Mouse (Mus musculus) stomach, embryonic 16.5 days (tissue): ENCODE data around the gene Srgap2. TPM values are rescaled to one million over a fixed set of nuclear protein-coding genes. Genes with fewer than 3 reads are reported as not detected.
"Not testable (repeated sequence)": the region's sequence is repeated elsewhere in the genome, so short reads cannot be mapped to it uniquely, and the experiment has no call there.

ENCODE experiments used
- ATAC-seq: fragments of 200-750 bp; cut with Nextera tagmentation; 2 replicates; pipeline ENCODE4 v1.8.0; 2017; ENCODE audit warnings: moderate number of reproducible peaks, moderate TSS enrichment; ENCODE audit not compliant: insufficient read depth, low FRiP score
- H3K27ac ChIP-seq: fragments of 300-500 bp; sonication (generic); 2 replicates; pipeline ENCODE4 v1.5.1; 2014; ENCODE audit warnings: low read length
- H3K27me3 ChIP-seq: fragments of 300-500 bp; sonication (generic); 2 replicates; pipeline ENCODE4 v1.6.1; 2014; ENCODE audit warnings: low read length, control low read depth, mixed read lengths; ENCODE audit not compliant: control insufficient read depth, insufficient read depth
- H3K36me3 ChIP-seq: fragments of 300-500 bp; sonication (generic); 2 replicates; pipeline ENCODE4 v1.6.1; 2014; ENCODE audit warnings: low read length; ENCODE audit not compliant: control insufficient read depth, insufficient read depth
- H3K4me1 ChIP-seq: fragments of 300-500 bp; sonication (generic); 2 replicates; pipeline ENCODE4 v1.6.1; 2014; ENCODE audit warnings: low read length, control low read depth, mixed read lengths; ENCODE audit not compliant: control insufficient read depth, insufficient read depth
- H3K4me2 ChIP-seq: fragments of 300-500 bp; sonication (generic); 2 replicates; pipeline ENCODE4 v1.6.1; 2014; ENCODE audit warnings: low read depth, low read length, mixed read lengths
- H3K4me3 ChIP-seq: fragments of 300-500 bp; sonication (generic); replicated peaks from 2 replicates; pipeline ENCODE4 v1.5.1; 2014; ENCODE audit warnings: mild to moderate bottlenecking, low read length
- H3K9ac ChIP-seq: fragments of 300-500 bp; sonication (generic); 2 replicates; pipeline ENCODE4 v1.6.1; 2014; ENCODE audit warnings: low read length
- H3K9me3 ChIP-seq: fragments of 300-500 bp; sonication (generic); replicated peaks from 2 replicates; pipeline ENCODE4 v1.6.1; 2016; ENCODE audit warnings: low read length, control low read depth; ENCODE audit not compliant: control insufficient read depth
- WGBS: fragments of 180-500 bp; shearing (Covaris S2); extraction: QIAGEN DNeasy Blood & Tissue Kit; methylation state at CpG from one replicate; pipeline ENCODE4 v1.1.7; 2014; 5-methylcytosine and 5-hydroxymethylcytosine counted together
- polyA plus RNA-seq: library from polyadenylated mRNA; unstranded; fragments of >200 nt; fragmentation: Nextera tagmentation; extraction: Ambion mirVana; gene quantifications from 2 replicates; pipeline ENCODE4 v1.2.1, GENCODE M21; 2015

Gene Srgap2
- polyA plus RNA-seq, 1 experiment from 2014 or later: 14.2 TPM

GRCm38 (mm10) chr1:131269797-131270578, 257.2 kb downstream of the Srgap2 start:
- H3K9me3 ChIP-seq: no peaks in the 10 kb centered on the region
- no peaks in the 10 kb centered on the region for H3K27me3 ChIP-seq
- no peak overlapping the region for H3K9ac ChIP-seq
- no peaks in the 10 kb centered on the region for H3K36me3 ChIP-seq
- peak; percentile 6; the same call in 1 of the 2 replicates for ATAC-seq
- 40% methylated on average over 22 of the region's 22 CpGs for WGBS
- no peak overlapping the region for H3K27ac ChIP-seq
- no peak overlapping the region for H3K4me2 ChIP-seq
- H3K4me3 ChIP-seq: no peak overlapping the region
- peaks cover 6% of the 10 kb centered on the region; the same call in 1 of the 2 replicates for H3K4me1 ChIP-seq

GRCm38 (mm10) chr1:131268776-131269175, 258.4 kb downstream of the Srgap2 start:
- Histone ChIP-seq H3K36me3 (no peaks in the 10 kb centered on the region), H3K9ac (no peak overlapping the region), H3K4me3 (no peak overlapping the region), H3K4me1 (no peaks in the 10 kb centered on the region), H3K9me3 (no peaks in the 10 kb centered on the region), H3K27me3 (no peaks in the 10 kb centered on the region), H3K4me2 (no peak overlapping the region), H3K27ac (no peak overlapping the region)
- no peak for ATAC-seq
- 82% methylated on average over 10 of the region's 10 CpGs for WGBS

GRCm38 (mm10) chr1:131263905-131264304, 263.2 kb downstream of the Srgap2 start:
- no peak for ATAC-seq
- Histone ChIP-seq H3K36me3 (no peaks in the 10 kb centered on the region), H3K27me3 (no peaks in the 10 kb centered on the region), H3K9ac (no peak overlapping the region), H3K4me1 (no peaks in the 10 kb centered on the region), H3K27ac (no peak overlapping the region), H3K4me2 (no peak overlapping the region), H3K4me3 (no peak overlapping the region), H3K9me3 (no peaks in the 10 kb centered on the region)
- 65% methylated on average over 12 of the region's 12 CpGs for WGBS

- H3K36me3 ChIP-seq: no peaks in the 10 kb centered on the region
- WGBS: 28% methylated on average over 10 of the region's 10 CpGs
These were observed 266.9 kb downstream of the Srgap2 start for GRCm38 (mm10) chr1:131260309-131260656.

GRCm38 (mm10) chr1:131259632-131260308, 267.4 kb downstream of the Srgap2 start:
- Histone ChIP-seq H3K9ac (no peak overlapping the region), H3K27me3 (no peaks in the 10 kb centered on the region), H3K4me3 (no peak overlapping the region), H3K36me3 (no peaks in the 10 kb centered on the region), H3K9me3 (no peaks in the 10 kb centered on the region), H3K27ac (no peak overlapping the region), H3K4me1 (no peaks in the 10 kb centered on the region), H3K4me2 (no peak overlapping the region)
- ATAC-seq: no peak
- 70% methylated on average over 10 of the region's 10 CpGs for WGBS

More at GRCm38 (mm10) chr1:131260309-131260656, 266.9 kb downstream of the Srgap2 start:
- no peak for ATAC-seq
- no peaks in the 10 kb centered on the region for H3K9me3 ChIP-seq
- no peak overlapping the region for H3K9ac ChIP-seq
- H3K27me3 ChIP-seq: no peaks in the 10 kb centered on the region
- H3K27ac ChIP-seq: no peak overlapping the region
- H3K4me3 ChIP-seq: no peak overlapping the region
- H3K4me2 ChIP-seq: no peak overlapping the region
- H3K4me1 ChIP-seq: no peaks in the 10 kb centered on the region

GRCm38 (mm10) chr1:131257288-131257687, 269.9 kb downstream of the Srgap2 start:
- 64% methylated on average over 6 of the region's 6 CpGs for WGBS
- H3K9ac ChIP-seq: no peak overlapping the region
- H3K4me1 ChIP-seq: peaks cover 5% of the 10 kb centered on the region
- no peak overlapping the region for H3K4me3 ChIP-seq
- H3K27me3 ChIP-seq: no peaks in the 10 kb centered on the region
- H3K4me2 ChIP-seq: no peak overlapping the region
- no peak overlapping the region for H3K27ac ChIP-seq
- ATAC-seq: no peak
- H3K9me3 ChIP-seq: no peaks in the 10 kb centered on the region
- no peaks in the 10 kb centered on the region for H3K36me3 ChIP-seq

GRCm38 (mm10) chr1:131252516-131253250, 274.5 kb downstream of the Srgap2 start:
- H3K9ac ChIP-seq: peak overlapping the region; percentile 12; the same call in 1 of the 2 replicates
- 60% methylated on average over 7 of the region's 7 CpGs for WGBS
- ATAC-seq: peak; percentile 62; the same call in 1 of the 2 replicates
- H3K9me3 ChIP-seq, H3K36me3 ChIP-seq, H3K27me3 ChIP-seq, H3K4me2 ChIP-seq, H3K4me3 ChIP-seq: not testable (repeated sequence)
- H3K4me1 ChIP-seq: peaks cover 14% of the 10 kb centered on the region
- peak overlapping the region; percentile 82 for H3K27ac ChIP-seq

GRCm38 (mm10) chr1:131246433-131247395, 280.4 kb downstream of the Srgap2 start:
- ATAC-seq: no peak
- 10% methylated on average over 7 of the region's 7 CpGs for WGBS
- Histone ChIP-seq H3K4me1 (peaks cover 26% of the 10 kb centered on the region), H3K9ac (peak overlapping the region; percentile 64), H3K27me3 (0 out of 2 replicates have a peak, but pooled peaks cover 9% of the 10 kb centered on the region), H3K27ac (0 out of 2 replicates have a peak overlapping the region, but pooled peaks have one; percentile 30), H3K4me3 (no peak overlapping the region), H3K9me3 (no peaks in the 10 kb centered on the region), H3K4me2 (peak overlapping the region; percentile 97), H3K36me3 (no peaks in the 10 kb centered on the region)
